Mouse (Mus musculus): ENCODE measurements around the gene Snx32. TPM values are rescaled to one million over a fixed set of nuclear protein-coding genes. Genes with fewer than 3 reads are reported as not detected.

Gene Snx32
- polyA plus RNA-seq, 1 experiment from 2014 or later, result 3.7 TPM

GRCm38 (mm10) chr19:5529325-5530137 lies 19.2 kb upstream of the Snx32 start:
- Histone ChIP-seq H3K9me3 (ENCODE audit: low read length) (no peaks in the 10 kb centered on the region), H3K4me2 (replicated peaks; ENCODE audit: low read depth, low read length) (peak overlapping the region; percentile 56), H3K4me3 (ENCODE audit: low read depth, low read length) (peak overlapping the region; percentile 29), H3K9ac (replicated peaks; ENCODE audit: low read depth) (no peak overlapping the region), H3K36me3 (ENCODE audit: insufficient read depth, low read length) (no peaks in the 10 kb centered on the region), H3K27me3 (replicated peaks; ENCODE audit: insufficient read depth, low read length) (no peaks in the 10 kb centered on the region), H3K27ac (ENCODE audit: low read length) (peak overlapping the region; percentile 72), H3K4me1 (ENCODE audit: insufficient read depth, low read depth, low read length) (no peaks in the 10 kb centered on the region)
- ATAC-seq, result peak; percentile 99
- TF ChIP-seq EP300 (IDR thresholded peaks at IDR 0.05), result peak; percentile 33; the same call in 1 of the 2 replicates
- TF ChIP-seq CTCF (IDR thresholded peaks at IDR 0.05), result peak; percentile 99
- DNase-seq (ENCODE audit: low spot score), result peak; percentile 98
- 13% methylated on average over 20 of the region's 20 CpGs for whole genome bisulfite sequencing

- H3K27me3 ChIP-seq (replicated peaks; ENCODE audit: insufficient read depth, low read length), result no peaks in the 10 kb centered on the region
- ATAC-seq (no peak), DNase-seq (ENCODE audit: low spot score) (no peak)
- H3K36me3 ChIP-seq (ENCODE audit: insufficient read depth, low read length), result no peaks in the 10 kb centered on the region
- H3K4me3 ChIP-seq (ENCODE audit: low read depth, low read length), result no peak overlapping the region
- no peaks in the 10 kb centered on the region for H3K9me3 ChIP-seq (ENCODE audit: low read length)
- no peak for TF ChIP-seq EP300 (IDR thresholded peaks at IDR 0.05)
- no peak for TF ChIP-seq CTCF (IDR thresholded peaks at IDR 0.05)
- H3K9ac ChIP-seq (replicated peaks; ENCODE audit: low read depth), result no peak overlapping the region
- 67% methylated on average over 5 of the region's 5 CpGs for WGBS
- no peaks in the 10 kb centered on the region for H3K4me1 ChIP-seq (ENCODE audit: insufficient read depth, low read depth, low read length)
- no peak overlapping the region for H3K4me2 ChIP-seq (replicated peaks; ENCODE audit: low read depth, low read length)
- H3K27ac ChIP-seq (ENCODE audit: low read length), result no peak overlapping the region
These were observed 14.9 kb upstream of the Snx32 start for GRCm38 (mm10) chr19:5525204-5525603.

- no peaks in the 10 kb centered on the region for H3K9me3 ChIP-seq (ENCODE audit: low read length)
- no peak for ATAC-seq
- no peak overlapping the region for H3K27ac ChIP-seq (ENCODE audit: low read length)
- TF ChIP-seq EP300 (IDR thresholded peaks at IDR 0.05), result no peak
- no peak for TF ChIP-seq CTCF (IDR thresholded peaks at IDR 0.05)
- H3K27me3 ChIP-seq (replicated peaks; ENCODE audit: insufficient read depth, low read length), result no peaks in the 10 kb centered on the region
- no peak overlapping the region for H3K9ac ChIP-seq (replicated peaks; ENCODE audit: low read depth)
- no peaks in the 10 kb centered on the region for H3K36me3 ChIP-seq (ENCODE audit: insufficient read depth, low read length)
- no peak overlapping the region for H3K4me2 ChIP-seq (replicated peaks; ENCODE audit: low read depth, low read length)
- no peaks in the 10 kb centered on the region for H3K4me1 ChIP-seq (ENCODE audit: insufficient read depth, low read depth, low read length)
- H3K4me3 ChIP-seq (ENCODE audit: low read depth, low read length), result no peak overlapping the region
- 83% methylated on average over 3 of the region's 3 CpGs for WGBS
- DNase-seq (ENCODE audit: low spot score), result no peak
These were observed 8.4 kb upstream of the Snx32 start for GRCm38 (mm10) chr19:5518721-5519120.

GRCm38 (mm10) chr19:5516906-5517505 lies 6.7 kb upstream of the Snx32 start:
- DNase-seq (ENCODE audit: low spot score), result peak; percentile 13
- Histone ChIP-seq H3K9me3 (ENCODE audit: low read length) (no peaks in the 10 kb centered on the region), H3K4me1 (ENCODE audit: insufficient read depth, low read depth, low read length) (0 out of 2 replicates have a peak, but pooled peaks cover 6% of the 10 kb centered on the region), H3K4me3 (ENCODE audit: low read depth, low read length) (no peak overlapping the region), H3K4me2 (replicated peaks; ENCODE audit: low read depth, low read length) (no peak overlapping the region), H3K36me3 (ENCODE audit: insufficient read depth, low read length) (no peaks in the 10 kb centered on the region), H3K9ac (replicated peaks; ENCODE audit: low read depth) (no peak overlapping the region), H3K27ac (ENCODE audit: low read length) (no peak overlapping the region), H3K27me3 (replicated peaks; ENCODE audit: insufficient read depth, low read length) (no peaks in the 10 kb centered on the region)
- no peak; the same call in 1 of the 2 replicates for ATAC-seq
- TF ChIP-seq EP300 (IDR thresholded peaks at IDR 0.05) (no peak), CTCF (IDR thresholded peaks at IDR 0.05) (peak; percentile 38)
- WGBS, result 73% methylated on average over 8 of the region's 8 CpGs

- Histone ChIP-seq H3K4me1 (ENCODE audit: insufficient read depth, low read depth, low read length) (0 out of 2 replicates have a peak, but pooled peaks cover 8% of the 10 kb centered on the region), H3K36me3 (ENCODE audit: insufficient read depth, low read length) (no peaks in the 10 kb centered on the region), H3K4me3 (ENCODE audit: low read depth, low read length) (no peak overlapping the region), H3K27ac (ENCODE audit: low read length) (no peak overlapping the region), H3K9me3 (ENCODE audit: low read length) (no peaks in the 10 kb centered on the region), H3K9ac (replicated peaks; ENCODE audit: low read depth) (no peak overlapping the region), H3K4me2 (replicated peaks; ENCODE audit: low read depth, low read length) (no peak overlapping the region), H3K27me3 (replicated peaks; ENCODE audit: insufficient read depth, low read length) (no peaks in the 10 kb centered on the region)
- 85% methylated on average over 7 of the region's 7 CpGs for WGBS
- DNase-seq (ENCODE audit: low spot score), result no peak
- TF ChIP-seq EP300 (IDR thresholded peaks at IDR 0.05), result no peak
- peak; percentile 34; the same call in 1 of the 2 replicates for TF ChIP-seq CTCF (IDR thresholded peaks at IDR 0.05)
- ATAC-seq, result no peak
These were observed 5.8 kb upstream of the Snx32 start for GRCm38 (mm10) chr19:5515840-5516777.

GRCm38 (mm10) chr19:5513005-5513349 lies 2.6 kb upstream of the Snx32 start:
- Histone ChIP-seq H3K4me2 (replicated peaks; ENCODE audit: low read depth, low read length) (0 out of 2 replicates have a peak overlapping the region, but pooled peaks have one; percentile 27), H3K9me3 (ENCODE audit: low read length) (no peaks in the 10 kb centered on the region)
- no peak for TF ChIP-seq EP300 (IDR thresholded peaks at IDR 0.05)
- no peak for TF ChIP-seq CTCF (IDR thresholded peaks at IDR 0.05)

More at GRCm38 (mm10) chr19:5513005-5513349, 2.6 kb upstream of the Snx32 start:
- Histone ChIP-seq H3K36me3 (ENCODE audit: insufficient read depth, low read length) (no peaks in the 10 kb centered on the region), H3K4me3 (ENCODE audit: low read depth, low read length) (no peak overlapping the region), H3K9ac (replicated peaks; ENCODE audit: low read depth) (no peak overlapping the region), H3K27ac (ENCODE audit: low read length) (no peak overlapping the region), H3K4me1 (ENCODE audit: insufficient read depth, low read depth, low read length) (0 out of 2 replicates have a peak, but pooled peaks cover 10% of the 10 kb centered on the region), H3K27me3 (replicated peaks; ENCODE audit: insufficient read depth, low read length) (no peaks in the 10 kb centered on the region)
- ATAC-seq (no peak), DNase-seq (ENCODE audit: low spot score) (no peak)
- WGBS, result 78% methylated on average over 3 of the region's 3 CpGs
